Mouse (Mus musculus): ENCODE results near the gene Sec14l4.

DNA sequence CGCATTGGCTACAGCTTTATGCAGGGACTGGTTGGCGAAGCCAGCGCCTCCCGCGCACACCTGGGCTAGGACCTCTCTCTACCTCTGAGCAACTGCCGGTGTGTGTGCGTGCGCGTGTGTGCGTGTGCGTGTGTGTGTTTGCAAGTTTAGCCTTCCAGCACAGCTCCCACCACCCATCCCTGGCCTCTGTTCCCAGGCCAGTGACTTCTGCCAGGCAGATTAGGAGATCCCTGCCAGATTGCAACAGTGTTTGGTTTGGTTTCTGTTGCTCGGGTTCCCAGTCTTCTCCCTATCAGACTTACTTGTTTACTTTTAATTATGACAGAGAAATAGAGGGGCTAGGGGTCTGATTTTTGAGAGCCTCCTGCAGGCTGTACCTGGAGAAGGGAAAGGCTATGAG is 699 bp downstream of the Sec14l4 start:
- TF ChIP-seq POLR2A (IDR thresholded peaks at IDR 0.05; ENCODE audit: borderline replicate concordance, extremely low read depth, insufficient read depth, insufficient read length, poor library complexity, severe bottlenecking), result no peak
- no peak for TF ChIP-seq CTCF (IDR thresholded peaks at IDR 0.05; ENCODE audit: borderline replicate concordance, extremely low read depth, insufficient read depth, insufficient read length)
